Mouse (Mus musculus): ENCODE results near the gene Pycard. TPM values are rescaled to one million over a fixed set of nuclear protein-coding genes. Genes with fewer than 3 reads are reported as not detected.
"Not testable (repeated sequence)": the region's sequence is repeated elsewhere in the genome, so short reads cannot be mapped to it uniquely, and the experiment has no call there.

The Pycard gene
- polyA plus RNA-seq, 1 experiment from 2014 or later: 7.5 TPM

GRCm38 (mm10) chr7:128024364-128024763 is 30.7 kb upstream of the Pycard start:
- no peak for ATAC-seq (ENCODE audit: low FRiP score, low TSS enrichment)
- no peak overlapping the region for H3K4me3 ChIP-seq (replicated peaks; ENCODE audit: low read depth, low read length)
- DNase-seq: no peak
- no peak overlapping the region for H3K4me2 ChIP-seq (ENCODE audit: low read length)
- H3K4me1 ChIP-seq (ENCODE audit: control insufficient read depth, insufficient read depth, low read length): no peaks in the 10 kb centered on the region
- WGBS: 96% methylated on average over 9 of the region's 9 CpGs
- H3K9me3 ChIP-seq (ENCODE audit: control insufficient read depth, low read length): no peaks in the 10 kb centered on the region
- H3K27me3 ChIP-seq (ENCODE audit: control insufficient read depth, insufficient read depth, low read length): no peaks in the 10 kb centered on the region
- H3K36me3 ChIP-seq (ENCODE audit: control insufficient read depth, insufficient read depth, low read length): no peaks in the 10 kb centered on the region
- no peak overlapping the region for H3K9ac ChIP-seq (replicated peaks; ENCODE audit: low read length)
- H3K27ac ChIP-seq (replicated peaks; ENCODE audit: low read depth, low read length): no peak overlapping the region

DNA sequence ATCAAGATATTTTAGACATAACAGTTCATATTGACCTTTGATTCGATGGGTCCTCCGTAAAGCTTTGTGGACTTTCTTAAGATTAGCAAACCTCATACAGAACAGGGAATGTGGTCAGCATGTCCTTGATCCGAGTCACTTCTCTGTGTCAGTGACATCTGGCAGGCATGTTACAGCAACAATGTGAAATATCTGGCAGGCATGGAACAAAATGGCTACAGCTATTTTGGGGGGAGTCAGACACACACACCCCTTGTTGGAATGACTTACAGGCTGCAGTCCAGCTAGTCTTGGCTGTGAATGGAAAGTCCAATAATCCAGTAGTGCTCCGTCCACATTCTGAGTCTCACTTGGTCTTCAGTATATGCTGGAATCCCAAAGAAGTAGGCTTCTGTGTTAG is 29.9 kb upstream of the Pycard start:
- Histone ChIP-seq H3K27me3 (ENCODE audit: control insufficient read depth, insufficient read depth, low read length) (no peaks in the 10 kb centered on the region), H3K9ac (replicated peaks; ENCODE audit: low read length) (no peak overlapping the region), H3K4me3 (replicated peaks; ENCODE audit: low read depth, low read length) (no peak overlapping the region), H3K36me3 (ENCODE audit: control insufficient read depth, insufficient read depth, low read length) (no peaks in the 10 kb centered on the region), H3K4me2 (ENCODE audit: low read length) (no peak overlapping the region), H3K4me1 (ENCODE audit: control insufficient read depth, insufficient read depth, low read length) (no peaks in the 10 kb centered on the region), H3K27ac (replicated peaks; ENCODE audit: low read depth, low read length) (no peak overlapping the region), H3K9me3 (ENCODE audit: control insufficient read depth, low read length) (no peaks in the 10 kb centered on the region)
- 91% methylated on average over 4 of the region's 4 CpGs for WGBS
- no peak for DNase-seq
- no peak for ATAC-seq (ENCODE audit: low FRiP score, low TSS enrichment)

- no peak for DNase-seq
- no peaks in the 10 kb centered on the region for H3K4me1 ChIP-seq (ENCODE audit: control insufficient read depth, insufficient read depth, low read length)
- H3K27ac ChIP-seq (replicated peaks; ENCODE audit: low read depth, low read length): no peak overlapping the region
- H3K9ac ChIP-seq (replicated peaks; ENCODE audit: low read length): no peak overlapping the region
- WGBS: 64% methylated on average over 8 of the region's 8 CpGs
- H3K4me3 ChIP-seq (replicated peaks; ENCODE audit: low read depth, low read length): no peak overlapping the region
- H3K36me3 ChIP-seq (ENCODE audit: control insufficient read depth, insufficient read depth, low read length): no peaks in the 10 kb centered on the region
- ATAC-seq (ENCODE audit: low FRiP score, low TSS enrichment): no peak
- H3K4me2 ChIP-seq (ENCODE audit: low read length): no peak overlapping the region
- no peaks in the 10 kb centered on the region for H3K27me3 ChIP-seq (ENCODE audit: control insufficient read depth, insufficient read depth, low read length)
- no peaks in the 10 kb centered on the region for H3K9me3 ChIP-seq (ENCODE audit: control insufficient read depth, low read length)
These were observed 29.3 kb upstream of the Pycard start for GRCm38 (mm10) chr7:128022974-128023373.

- no peaks in the 10 kb centered on the region for H3K36me3 ChIP-seq (ENCODE audit: control insufficient read depth, insufficient read depth, low read length)
- 74% methylated on average over 2 of the region's 2 CpGs for WGBS
- no peak for DNase-seq
These were observed 25.5 kb upstream of the Pycard start for GRCm38 (mm10) chr7:128019187-128019586.

DNA sequence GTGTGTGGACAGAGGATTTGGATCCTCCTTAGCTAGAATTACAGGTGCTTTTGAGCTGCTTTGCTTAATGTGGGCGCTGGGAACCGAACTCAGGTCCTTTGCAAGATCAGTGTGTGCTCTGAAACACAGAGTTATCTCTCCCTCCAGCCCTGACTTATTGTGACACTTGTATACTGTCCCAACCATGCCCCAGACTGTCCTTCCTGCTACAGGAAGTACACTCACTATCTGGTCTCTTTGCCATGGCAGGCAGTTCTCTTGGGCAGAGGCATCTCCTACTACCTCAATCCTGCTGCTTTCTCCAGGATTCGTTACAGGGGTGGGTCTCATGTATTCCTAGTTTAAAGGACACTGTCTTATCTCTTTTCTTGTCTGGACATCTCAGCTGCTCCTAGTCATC is 24.6 kb upstream of the Pycard start:
- Histone ChIP-seq H3K9ac (replicated peaks; ENCODE audit: low read length) (no peak overlapping the region), H3K27me3 (ENCODE audit: control insufficient read depth, insufficient read depth, low read length) (no peaks in the 10 kb centered on the region), H3K4me1 (ENCODE audit: control insufficient read depth, insufficient read depth, low read length) (no peaks in the 10 kb centered on the region), H3K4me2 (ENCODE audit: low read length) (no peak overlapping the region), H3K36me3 (ENCODE audit: control insufficient read depth, insufficient read depth, low read length) (no peaks in the 10 kb centered on the region), H3K4me3 (replicated peaks; ENCODE audit: low read depth, low read length) (no peak overlapping the region), H3K27ac (replicated peaks; ENCODE audit: low read depth, low read length) (no peak overlapping the region), H3K9me3 (ENCODE audit: control insufficient read depth, low read length) (no peaks in the 10 kb centered on the region)
- no peak for DNase-seq
- no peak for ATAC-seq (ENCODE audit: low FRiP score, low TSS enrichment)
- 90% methylated on average over 3 of the region's 3 CpGs for WGBS

More at GRCm38 (mm10) chr7:128019187-128019586, 25.5 kb upstream of the Pycard start:
- Histone ChIP-seq H3K27me3 (ENCODE audit: control insufficient read depth, insufficient read depth, low read length) (no peaks in the 10 kb centered on the region), H3K4me1 (ENCODE audit: control insufficient read depth, insufficient read depth, low read length) (no peaks in the 10 kb centered on the region), H3K4me3 (replicated peaks; ENCODE audit: low read depth, low read length) (no peak overlapping the region), H3K9ac (replicated peaks; ENCODE audit: low read length) (no peak overlapping the region), H3K9me3 (ENCODE audit: control insufficient read depth, low read length) (no peaks in the 10 kb centered on the region), H3K27ac (replicated peaks; ENCODE audit: low read depth, low read length) (no peak overlapping the region), H3K4me2 (ENCODE audit: low read length) (no peak overlapping the region)
- ATAC-seq (ENCODE audit: low FRiP score, low TSS enrichment): no peak

DNA sequence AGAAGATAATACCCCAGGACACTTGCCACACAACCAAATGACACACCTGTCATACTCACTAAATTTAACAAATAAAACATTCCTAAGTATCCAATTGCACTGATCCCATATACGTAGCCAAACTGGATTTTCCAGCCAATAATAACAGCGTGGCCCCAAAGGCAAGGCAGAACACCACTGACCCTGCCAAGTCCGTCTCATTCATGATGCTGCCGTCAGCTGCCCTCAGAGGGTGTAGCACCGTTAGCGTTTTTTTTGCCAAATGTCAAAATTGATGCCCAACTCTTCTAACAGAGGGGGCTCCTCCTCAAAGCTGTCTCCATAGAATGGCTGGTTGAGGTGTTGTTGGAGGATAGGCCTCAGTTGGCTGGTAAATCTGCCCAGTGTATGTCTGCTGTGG is 23.0 kb upstream of the Pycard start:
- Histone ChIP-seq H3K4me3 (replicated peaks; ENCODE audit: low read depth, low read length) (no peak overlapping the region), H3K9me3 (ENCODE audit: control insufficient read depth, low read length) (no peaks in the 10 kb centered on the region), H3K36me3 (ENCODE audit: control insufficient read depth, insufficient read depth, low read length) (no peaks in the 10 kb centered on the region), H3K4me2 (ENCODE audit: low read length) (no peak overlapping the region), H3K4me1 (ENCODE audit: control insufficient read depth, insufficient read depth, low read length) (no peaks in the 10 kb centered on the region), H3K9ac (replicated peaks; ENCODE audit: low read length) (no peak overlapping the region), H3K27me3 (ENCODE audit: control insufficient read depth, insufficient read depth, low read length) (no peaks in the 10 kb centered on the region), H3K27ac (replicated peaks; ENCODE audit: low read depth, low read length) (no peak overlapping the region)
- ATAC-seq (ENCODE audit: low FRiP score, low TSS enrichment) (no peak), DNase-seq (no peak)
- WGBS: 92% methylated on average over 6 of the region's 6 CpGs

DNA sequence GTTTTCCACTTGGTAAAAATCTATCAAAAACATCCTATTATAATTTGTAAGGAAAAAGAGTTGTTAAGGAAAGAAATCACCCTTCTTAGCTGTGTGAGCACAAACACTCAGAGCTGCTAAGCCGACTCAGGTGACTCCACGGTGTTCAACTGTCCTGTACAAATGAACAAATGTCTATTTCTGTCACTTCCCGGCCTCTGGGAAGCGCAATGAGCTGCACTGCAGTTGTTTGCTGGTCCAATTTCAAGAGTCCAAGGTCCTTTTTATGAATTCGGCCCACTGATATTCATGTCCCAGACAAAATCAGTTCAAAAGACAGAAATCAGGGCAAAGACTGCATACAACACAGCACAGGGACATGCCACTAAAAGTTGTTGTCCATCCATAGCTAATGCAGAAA is 22.5 kb upstream of the Pycard start:
- H3K9ac ChIP-seq (replicated peaks; ENCODE audit: low read length); H3K9me3 ChIP-seq (ENCODE audit: control insufficient read depth, low read length); DNase-seq; H3K27ac ChIP-seq (replicated peaks; ENCODE audit: low read depth, low read length); H3K27me3 ChIP-seq (ENCODE audit: control insufficient read depth, insufficient read depth, low read length); H3K4me2 ChIP-seq (ENCODE audit: low read length); H3K4me1 ChIP-seq (ENCODE audit: control insufficient read depth, insufficient read depth, low read length); ATAC-seq (ENCODE audit: low FRiP score, low TSS enrichment); H3K4me3 ChIP-seq (replicated peaks; ENCODE audit: low read depth, low read length); H3K36me3 ChIP-seq (ENCODE audit: control insufficient read depth, insufficient read depth, low read length): not testable (repeated sequence)
- 85% methylated on average over 5 of the region's 5 CpGs for WGBS

DNA sequence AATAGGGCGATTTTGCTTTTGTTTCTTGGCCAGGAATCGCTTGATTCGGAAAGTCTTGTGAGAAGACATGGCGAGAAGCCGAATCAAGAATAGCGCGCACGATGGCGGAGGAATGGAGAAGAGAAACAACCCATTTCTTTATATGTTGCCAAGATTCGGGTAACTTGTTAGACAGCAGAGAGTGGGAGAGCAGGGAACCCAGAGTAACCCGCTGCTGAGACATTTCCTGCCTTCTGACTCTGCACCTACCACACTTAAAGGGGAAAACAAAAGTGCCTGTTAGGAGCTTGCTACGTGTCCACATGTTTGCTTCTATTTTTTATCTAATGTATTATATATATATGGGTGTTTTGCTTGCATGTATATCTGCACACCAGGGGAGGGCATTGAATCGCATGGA is 19.4 kb upstream of the Pycard start:
- H3K9me3 ChIP-seq (ENCODE audit: control insufficient read depth, low read length): no peaks in the 10 kb centered on the region
- no peaks in the 10 kb centered on the region for H3K36me3 ChIP-seq (ENCODE audit: control insufficient read depth, insufficient read depth, low read length)
- no peaks in the 10 kb centered on the region for H3K27me3 ChIP-seq (ENCODE audit: control insufficient read depth, insufficient read depth, low read length)
- no peak overlapping the region for H3K4me3 ChIP-seq (replicated peaks; ENCODE audit: low read depth, low read length)
- no peaks in the 10 kb centered on the region for H3K4me1 ChIP-seq (ENCODE audit: control insufficient read depth, insufficient read depth, low read length)
- ATAC-seq (ENCODE audit: low FRiP score, low TSS enrichment): no peak
- 91% methylated on average over 13 of the region's 13 CpGs for WGBS
- no peak overlapping the region for H3K27ac ChIP-seq (replicated peaks; ENCODE audit: low read depth, low read length)
- H3K9ac ChIP-seq (replicated peaks; ENCODE audit: low read length): no peak overlapping the region
- no peak for DNase-seq
- H3K4me2 ChIP-seq (ENCODE audit: low read length): no peak overlapping the region

DNA sequence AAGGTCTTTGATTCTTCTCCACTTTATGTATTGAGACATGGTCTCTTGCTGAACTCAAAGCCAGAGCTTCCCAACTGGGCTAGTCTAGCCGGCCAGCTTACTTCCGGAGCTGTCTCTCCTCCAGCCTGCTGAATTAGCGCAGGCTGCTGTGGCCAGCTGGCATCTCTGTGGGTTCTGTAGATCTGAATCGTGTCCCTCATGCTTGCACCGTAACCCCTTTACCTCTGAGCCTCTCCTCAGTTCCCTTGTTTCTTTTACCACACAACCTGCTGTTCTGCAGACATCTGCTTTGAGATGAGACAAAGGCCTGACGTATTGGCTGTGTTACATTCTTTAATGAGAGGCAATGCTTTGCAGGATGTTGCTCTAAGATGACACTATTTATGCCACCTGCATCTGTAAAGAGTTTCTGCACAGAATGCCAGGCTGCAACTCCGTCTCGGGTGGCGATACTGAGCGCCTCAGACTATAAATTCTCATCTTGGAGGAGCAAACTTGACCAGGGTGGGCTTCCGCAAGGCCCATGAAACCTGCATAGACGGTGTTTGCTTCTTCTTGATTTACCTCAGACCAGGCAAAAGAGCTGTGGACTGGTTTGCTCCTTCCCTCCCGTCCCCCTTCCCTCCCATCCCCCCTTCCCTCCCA is 18.6 kb upstream of the Pycard start:
- no peaks in the 10 kb centered on the region for H3K27me3 ChIP-seq (ENCODE audit: control insufficient read depth, insufficient read depth, low read length)
- WGBS: 77% methylated on average over 13 of the region's 13 CpGs
- H3K4me1 ChIP-seq (ENCODE audit: control insufficient read depth, insufficient read depth, low read length): no peaks in the 10 kb centered on the region
- H3K27ac ChIP-seq (replicated peaks; ENCODE audit: low read depth, low read length): no peak overlapping the region
- H3K9ac ChIP-seq (replicated peaks; ENCODE audit: low read length): no peak overlapping the region
- H3K4me2 ChIP-seq (ENCODE audit: low read length): no peak overlapping the region
- no peak overlapping the region for H3K4me3 ChIP-seq (replicated peaks; ENCODE audit: low read depth, low read length)
- no peaks in the 10 kb centered on the region for H3K9me3 ChIP-seq (ENCODE audit: control insufficient read depth, low read length)
- DNase-seq (no peak), ATAC-seq (ENCODE audit: low FRiP score, low TSS enrichment) (no peak)
- H3K36me3 ChIP-seq (ENCODE audit: control insufficient read depth, insufficient read depth, low read length): no peaks in the 10 kb centered on the region
